Mouse (Mus musculus) frontal cortex, postnatal 25 days (tissue): Measurements from ENCODE around the gene Gm17657.
A peak's percentile ranks its signal among the peaks of the same experiment; 100 is the strongest.
"Not testable (repeated sequence)": the region's sequence is repeated elsewhere in the genome, so short reads cannot be mapped to it uniquely, and the experiment has no call there.

Experiments
- DNase-seq, 2 experiments: peaks; one replicate each; pipeline ENCODE4 v3.0.0; 2022; ENCODE audit warnings: low spot score in 2 of 2

Gm17657 gene

GRCm38 (mm10) chr17:29545241-29545640, 4.2 kb downstream of the Gm17657 start:
- DNase-seq, result no peak

- no peak for DNase-seq
These were observed 5.4 kb downstream of the Gm17657 start for GRCm38 (mm10) chr17:29544064-29544463.

- no peak for DNase-seq
These were observed 6.4 kb downstream of the Gm17657 start for GRCm38 (mm10) chr17:29542831-29543690.

- DNase-seq, result no peak
These were observed 8.0 kb downstream of the Gm17657 start for GRCm38 (mm10) chr17:29541419-29541818.

- DNase-seq, result no peak
These were observed 9.0 kb downstream of the Gm17657 start for GRCm38 (mm10) chr17:29540426-29540825.

- no peak for DNase-seq
These were observed 15.6 kb downstream of the Gm17657 start for GRCm38 (mm10) chr17:29533866-29534265.

GRCm38 (mm10) chr17:29531757-29532384, 17.6 kb downstream of the Gm17657 start:
- DNase-seq, result no peak

GRCm38 (mm10) chr17:29531278-29531677, 18.2 kb downstream of the Gm17657 start:
- DNase-seq, result no peak

- no peak for DNase-seq
These were observed 18.9 kb downstream of the Gm17657 start for GRCm38 (mm10) chr17:29530508-29530907.

- no peak for DNase-seq
These were observed 20.8 kb downstream of the Gm17657 start for GRCm38 (mm10) chr17:29528568-29529187.

- no peak for DNase-seq
These were observed 23.8 kb downstream of the Gm17657 start for GRCm38 (mm10) chr17:29525613-29526012.

GRCm38 (mm10) chr17:29519731-29520130, 29.7 kb downstream of the Gm17657 start:
- no peak for DNase-seq

- DNase-seq, result not testable (repeated sequence)
These were observed 30.8 kb downstream of the Gm17657 start for GRCm38 (mm10) chr17:29518665-29519064.

GRCm38 (mm10) chr17:29514435-29514834, 35.0 kb downstream of the Gm17657 start:
- peak; percentile 79 to 82 for DNase-seq

GRCm38 (mm10) chr17:29513044-29513730, 36.3 kb downstream of the Gm17657 start:
- no peak for DNase-seq

GRCm38 (mm10) chr17:29510691-29511090, 38.7 kb downstream of the Gm17657 start:
- DNase-seq, result no peak

GRCm38 (mm10) chr17:29508927-29509608, 40.4 kb downstream of the Gm17657 start:
- DNase-seq, result no peak

GRCm38 (mm10) chr17:29503700-29504099, 45.7 kb downstream of the Gm17657 start:
- DNase-seq, result no peak

- DNase-seq, result no peak
These were observed 46.5 kb downstream of the Gm17657 start for GRCm38 (mm10) chr17:29502669-29503665.

- no peak for DNase-seq
These were observed 47.3 kb downstream of the Gm17657 start for GRCm38 (mm10) chr17:29502005-29502668.
